Mouse (Mus musculus) ovary, postnatal 10 days (tissue): ENCODE data around the gene Prkab2.

ENCODE experiments used
- DNase-seq: peaks from one replicate; pipeline ENCODE4 v3.0.0; 2022; ENCODE audit warnings: low spot score

Prkab2 gene

DNA sequence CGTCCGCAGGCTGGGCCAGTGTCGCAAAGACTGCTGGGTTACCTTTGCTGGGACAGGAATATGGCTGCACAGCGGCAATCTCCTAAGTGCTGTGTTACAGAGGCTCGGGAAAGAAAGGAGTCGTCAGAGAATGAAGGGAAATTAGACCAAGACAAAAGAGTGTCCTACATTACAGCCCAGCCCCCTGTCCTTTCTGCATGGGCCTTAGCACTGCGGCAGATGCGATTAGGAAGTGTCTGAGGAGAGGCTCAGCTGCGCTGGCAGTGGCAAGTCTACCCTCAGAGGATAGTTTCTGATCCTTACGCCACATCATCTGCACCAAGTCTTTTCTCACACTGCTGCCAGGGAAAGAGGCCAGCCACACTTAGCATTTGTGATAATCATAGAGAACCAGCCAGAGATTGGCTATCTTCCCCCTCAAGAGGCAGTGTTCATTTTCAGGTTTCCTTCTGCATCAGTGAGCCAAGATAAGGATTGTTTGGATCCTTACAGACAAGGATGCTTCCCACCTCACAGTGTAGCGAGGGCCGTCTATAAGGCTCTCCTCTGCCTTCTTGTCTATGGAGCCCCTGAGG is 33.5 kb downstream of the Prkab2 start:
- DNase-seq = no peak

DNA sequence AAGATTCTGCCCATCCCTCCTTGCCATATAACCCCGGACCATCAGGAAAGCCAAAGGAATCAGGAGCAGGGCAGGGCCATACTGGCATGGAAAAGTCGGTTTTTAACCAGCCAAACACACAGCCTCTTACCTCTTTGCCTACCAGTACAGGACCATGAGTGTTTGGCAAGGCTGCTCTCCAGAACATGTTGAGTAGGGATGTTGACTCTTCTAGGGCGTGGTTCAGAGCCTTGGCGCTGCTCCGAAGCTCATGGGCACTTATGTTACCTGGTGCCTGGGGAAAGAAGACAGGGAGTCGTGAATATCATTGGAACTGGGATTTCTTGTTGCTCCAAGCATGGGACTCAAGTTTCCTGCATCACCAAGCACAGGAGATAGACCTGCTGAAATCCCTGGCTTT is 35.8 kb downstream of the Prkab2 start:
- DNase-seq = no peak

DNA sequence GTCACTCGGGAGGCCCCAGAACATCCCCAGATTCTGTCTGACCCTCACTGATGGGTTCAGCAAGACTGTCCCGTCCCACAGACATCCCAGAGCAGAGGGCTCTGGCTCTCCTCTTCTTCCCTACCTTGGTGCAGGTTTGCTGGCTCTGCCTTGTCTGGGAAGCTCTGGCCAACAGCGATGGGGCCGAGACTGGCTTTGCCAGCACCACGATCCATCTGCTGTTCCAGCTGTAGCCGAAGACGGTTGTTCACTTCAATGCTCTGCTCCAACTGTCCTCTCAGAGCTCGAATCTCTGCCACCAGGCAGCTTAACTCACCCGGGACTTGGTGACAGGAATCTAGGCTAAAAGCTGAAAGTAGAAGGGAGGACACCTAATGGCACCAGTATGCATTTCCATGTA is 38.9 kb downstream of the Prkab2 start:
- DNase-seq = no peak

DNA sequence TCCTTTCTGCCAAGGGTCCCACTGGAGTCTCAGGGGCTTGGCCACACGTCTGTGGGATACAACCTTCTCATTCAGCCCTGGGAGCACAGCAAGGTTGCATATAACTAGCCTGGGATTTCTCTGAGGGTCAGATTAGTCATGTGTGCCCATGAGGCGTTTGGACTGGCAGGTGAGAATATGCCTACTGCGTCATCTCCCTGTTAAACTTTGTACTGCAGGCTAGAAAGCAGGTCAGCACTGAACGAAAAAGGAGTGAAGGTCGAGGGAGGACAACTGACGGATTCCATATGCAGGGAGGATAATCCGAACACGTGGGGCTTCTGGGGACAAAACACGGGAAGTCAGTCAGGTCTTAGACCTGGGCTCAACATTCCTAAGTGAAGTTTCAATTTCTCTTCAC is 39.3 kb downstream of the Prkab2 start:
- DNase-seq = no peak

DNA sequence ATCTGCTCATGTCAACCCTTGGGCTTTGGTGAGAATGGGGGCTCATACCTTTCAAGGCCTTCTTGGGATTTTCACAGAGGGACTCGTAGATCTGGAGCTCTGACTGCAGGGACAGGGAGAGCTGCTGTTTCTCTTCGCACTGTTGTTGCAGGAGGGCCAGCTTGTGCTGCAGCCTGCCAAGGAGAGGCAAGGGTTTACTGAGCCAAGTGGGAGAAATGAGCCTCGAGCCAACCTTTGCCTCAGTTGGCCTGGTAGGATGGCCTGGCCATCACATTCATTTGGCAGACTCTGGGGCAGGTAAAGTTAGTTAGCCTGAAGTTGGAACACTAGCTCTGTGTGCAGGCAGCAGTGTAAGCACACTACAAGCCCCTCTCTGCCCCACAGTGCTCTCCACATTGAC is 41.1 kb downstream of the Prkab2 start:
- no peak for DNase-seq

DNA sequence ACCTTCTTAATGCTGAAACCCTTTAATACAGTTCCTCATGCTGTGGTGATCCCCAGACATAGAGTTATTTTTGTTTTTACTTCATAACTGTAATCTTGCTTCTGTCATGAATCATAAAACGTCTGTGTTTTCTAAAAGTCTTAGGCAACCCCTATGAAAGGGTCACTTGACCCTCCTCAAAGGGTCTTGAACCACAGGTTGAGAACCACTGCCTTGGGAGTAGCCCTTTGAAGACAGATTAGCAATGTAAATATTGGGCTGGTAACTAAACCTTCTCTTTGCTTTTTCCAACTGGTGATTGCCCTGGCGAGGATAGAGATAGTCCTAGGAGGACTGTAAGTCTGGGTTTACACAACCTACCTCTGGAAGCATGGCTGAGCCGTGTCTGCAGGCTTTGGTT is 43.2 kb downstream of the Prkab2 start:
- DNase-seq = no peak

DNA sequence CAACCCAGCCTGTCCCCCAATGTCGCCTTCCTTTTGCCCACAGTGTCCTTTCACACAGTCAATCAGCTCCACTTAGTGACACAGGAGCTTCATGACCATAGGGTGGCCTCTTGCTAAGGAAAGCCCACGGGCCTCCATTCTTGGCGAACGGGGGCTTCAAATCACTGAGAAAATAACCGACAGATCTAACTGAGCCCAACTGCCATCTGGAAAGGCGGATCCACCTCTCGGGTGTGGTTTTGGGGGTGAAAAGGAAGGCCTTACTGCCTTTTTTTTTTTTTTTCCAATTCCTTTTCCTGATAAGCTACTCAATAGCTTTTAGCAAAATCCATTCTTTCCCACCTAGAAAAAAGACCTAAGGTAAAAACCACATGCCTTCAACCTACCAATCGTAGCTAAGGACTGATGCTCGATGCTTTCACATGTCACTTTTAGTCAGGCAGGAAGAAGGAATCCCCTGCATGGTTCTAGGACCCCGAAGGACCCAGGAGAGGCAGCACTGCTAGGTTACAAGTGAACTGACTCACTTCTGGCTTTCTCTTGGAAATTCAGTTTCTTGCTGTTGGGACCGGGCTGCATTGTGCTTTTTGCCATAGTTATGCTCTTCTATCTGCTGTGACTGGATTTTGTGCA is 44.6 kb downstream of the Prkab2 start:
- DNase-seq = no peak

- DNase-seq = no peak
These were observed 47.5 kb downstream of the Prkab2 start for GRCm38 (mm10) chr3:97705508-97705907.

- DNase-seq = no peak
These were observed 48.6 kb downstream of the Prkab2 start for GRCm38 (mm10) chr3:97706561-97706960.

DNA sequence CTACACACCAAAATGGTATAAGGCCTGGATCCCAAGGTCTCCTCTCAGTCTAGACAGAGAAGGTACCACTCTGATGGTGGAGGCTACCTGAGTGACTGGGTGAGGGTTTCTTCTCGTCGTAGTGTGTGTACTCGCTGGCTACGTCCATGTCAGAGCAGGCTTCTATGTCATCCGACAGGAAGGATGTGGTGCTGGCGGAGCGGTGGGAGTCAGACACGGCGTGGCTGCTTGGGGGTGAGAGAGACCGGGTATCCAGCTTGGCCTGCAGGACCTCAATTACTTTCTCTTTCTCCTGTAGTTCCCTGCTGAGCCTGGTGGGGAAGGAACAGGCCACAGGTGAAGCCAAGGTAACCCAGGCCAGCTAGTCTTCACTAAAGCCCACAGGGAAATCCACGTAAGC is 52.1 kb downstream of the Prkab2 start:
- no peak for DNase-seq

DNA sequence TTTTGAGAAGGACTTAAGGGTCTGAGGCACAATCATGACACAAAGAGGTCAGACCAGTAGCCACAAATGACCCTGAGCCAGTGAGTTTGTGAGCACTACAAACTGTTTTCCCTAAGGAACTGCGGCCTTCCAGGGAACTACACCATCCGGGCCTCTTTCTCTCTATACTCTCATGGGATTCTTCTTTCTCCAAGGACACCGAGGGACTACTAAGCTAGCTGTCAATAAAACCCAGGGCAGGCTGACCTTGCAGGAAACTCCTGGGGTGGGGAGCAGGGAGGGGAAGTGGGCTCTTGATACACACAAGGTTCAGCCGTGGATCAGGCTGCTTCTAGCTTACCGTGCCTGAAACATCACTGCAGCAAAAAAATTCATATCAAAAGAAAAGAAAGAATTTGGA is 52.9 kb downstream of the Prkab2 start:
- no peak for DNase-seq

- DNase-seq = no peak
These were observed 57.9 kb downstream of the Prkab2 start for GRCm38 (mm10) chr3:97715922-97716321.

DNA sequence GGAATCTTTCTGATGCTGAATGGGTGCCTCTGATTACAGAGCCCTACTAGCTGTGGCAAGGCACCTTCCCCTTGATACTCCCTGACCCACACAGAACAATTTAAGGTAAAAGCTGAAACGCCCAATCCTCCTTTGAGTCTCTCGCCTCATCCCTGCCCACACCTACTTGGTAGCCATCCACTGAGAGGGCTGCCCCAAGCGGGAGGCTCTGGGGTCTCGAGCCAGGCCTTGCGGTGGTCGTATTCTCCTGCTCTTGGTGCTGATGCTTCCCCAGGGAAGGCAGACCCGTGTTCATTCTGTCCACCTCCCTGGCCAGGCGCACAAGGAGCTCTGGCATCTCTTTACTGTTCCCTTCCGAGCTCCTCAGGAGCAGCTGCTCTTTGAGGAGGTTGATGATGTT is 61.1 kb downstream of the Prkab2 start:
- no peak for DNase-seq
